Mouse (Mus musculus) cerebellum, adult 11-12 months (tissue): ENCODE data around the gene Stk36.

ENCODE experiments used
- DNase-seq: peaks from one replicate; pipeline ENCODE4 v3.0.0; 2022

The Stk36 gene

GRCm38 (mm10) chr1:74672731-74673130 lies 71.5 kb downstream of the Stk36 start:
- DNase-seq: no peak

- DNase-seq: no peak
Measured at GRCm38 (mm10) chr1:74676863-74677262, 75.6 kb downstream of the Stk36 start.

GRCm38 (mm10) chr1:74677843-74678242 lies 76.6 kb downstream of the Stk36 start:
- no peak for DNase-seq
